Mouse (Mus musculus) forebrain, postnatal 0 days (tissue): ENCODE results near the gene Ppp2r5e. TPM values are rescaled to one million over a fixed set of nuclear protein-coding genes. Genes with fewer than 3 reads are reported as not detected.
A peak's percentile ranks its signal among the peaks of the same experiment; 100 is the strongest.

Source experiments
- ATAC-seq: fragments of 200-750 bp; cut with Nextera tagmentation; 2 replicates; pipeline ENCODE4 v1.8.0; 2017; ENCODE audit warnings: mild to moderate bottlenecking, moderate library complexity
- DNase-seq: peaks from one replicate; pipeline ENCODE4 v3.0.0-alpha.2; 2015
- H3K27ac ChIP-seq: fragments of 300-500 bp; sonication (generic); 2 replicates; pipeline ENCODE4 v1.5.1; 2014; ENCODE audit warnings: low read depth, mild to moderate bottlenecking, antibody characterized with exemption, low read length, moderate library complexity, mixed read lengths
- H3K27me3 ChIP-seq: fragments of 300-500 bp; sonication (generic); 2 replicates; pipeline ENCODE4 v1.6.1; 2014; ENCODE audit warnings: mild to moderate bottlenecking, low read length, mixed read lengths; ENCODE audit not compliant: insufficient read depth
- H3K36me3 ChIP-seq: fragments of 300-500 bp; sonication (generic); 2 replicates; pipeline ENCODE4 v1.6.1; 2014; ENCODE audit warnings: mild to moderate bottlenecking, moderate library complexity; ENCODE audit not compliant: insufficient read depth
- H3K4me1 ChIP-seq: fragments of 300-500 bp; sonication (generic); 2 replicates; pipeline ENCODE4 v1.6.1; 2014; ENCODE audit warnings: antibody characterized with exemption; ENCODE audit not compliant: insufficient read depth
- H3K4me2 ChIP-seq: fragments of 300-500 bp; sonication (generic); 2 replicates; pipeline ENCODE4 v1.6.1; 2014; ENCODE audit warnings: low read depth, mild to moderate bottlenecking, moderate library complexity
- H3K4me3 ChIP-seq: fragments of 300-500 bp; sonication (generic); 2 replicates; pipeline ENCODE4 v1.5.1; 2014; ENCODE audit warnings: low read depth, low read length, mixed read lengths
- H3K9ac ChIP-seq: fragments of 300-500 bp; sonication (generic); 2 replicates; pipeline ENCODE4 v1.6.1; 2014; ENCODE audit warnings: mild to moderate bottlenecking
- H3K9me3 ChIP-seq: fragments of 300-500 bp; sonication (generic); 2 replicates; pipeline ENCODE4 v1.6.1; 2016; ENCODE audit warnings: low read length
- CTCF ChIP-seq: sonication (generic); IDR thresholded peaks from 2 replicates; pipeline ENCODE4 v1.5.1; 2016; ENCODE audit warnings: antibody characterized with exemption, control low read depth, low read depth
- WGBS: fragments of 180-500 bp; shearing (Covaris S2); extraction: QIAGEN DNeasy Blood & Tissue Kit; methylation state at CpG from one replicate; pipeline ENCODE4 v1.1.7; 2014; 5-methylcytosine and 5-hydroxymethylcytosine counted together
- polyA plus RNA-seq: library from polyadenylated mRNA; unstranded; fragments of >200 nt; fragmentation: Nextera tagmentation; extraction: Ambion mirVana; gene quantifications from 2 replicates; pipeline ENCODE4 v1.2.1, GENCODE M21; 2015
- total RNA-seq: library from RNA; depleted of rRNA; stranded (reverse); fragments of >200 nt; gene quantifications from 2 replicates; pipeline ENCODE4 v1.2.3, GENCODE M21; 2014

Ppp2r5e gene
- total and polyA plus RNA-seq, 2 experiments from 2014 or later = 26.7 to 50.8 TPM

GRCm38 (mm10) chr12:75579076-75579475 lies 17.0 kb downstream of the Ppp2r5e start:
- no peak overlapping the region for H3K9ac ChIP-seq
- 0 out of 2 replicates have a peak, but pooled peaks cover under 1% of the 10 kb centered on the region for H3K4me1 ChIP-seq
- no peak for TF ChIP-seq CTCF
- H3K36me3 ChIP-seq = peaks cover 12% of the 10 kb centered on the region; the same call in 1 of the 2 replicates
- WGBS = 91% methylated on average over 2 of the region's 2 CpGs
- H3K27me3 ChIP-seq = no peaks in the 10 kb centered on the region
- no peak overlapping the region for H3K4me2 ChIP-seq
- ATAC-seq = no peak
- no peaks in the 10 kb centered on the region for H3K9me3 ChIP-seq
- no peak overlapping the region for H3K27ac ChIP-seq
- no peak for DNase-seq
- H3K4me3 ChIP-seq = no peak overlapping the region

- 0 out of 2 replicates have a peak, but pooled peaks cover 2% of the 10 kb centered on the region for H3K4me1 ChIP-seq
- no peak overlapping the region for H3K27ac ChIP-seq
- no peak overlapping the region for H3K4me3 ChIP-seq
- ATAC-seq = no peak
- WGBS = 92% methylated on average over 5 of the region's 5 CpGs
- peaks cover 11% of the 10 kb centered on the region; the same call in 1 of the 2 replicates for H3K36me3 ChIP-seq
- H3K4me2 ChIP-seq = no peak overlapping the region
- DNase-seq = no peak
- TF ChIP-seq CTCF = no peak
- H3K9ac ChIP-seq = no peak overlapping the region
- H3K9me3 ChIP-seq = no peaks in the 10 kb centered on the region
- no peaks in the 10 kb centered on the region for H3K27me3 ChIP-seq
These were observed 18.8 kb downstream of the Ppp2r5e start for GRCm38 (mm10) chr12:75577255-75577654.

DNA sequence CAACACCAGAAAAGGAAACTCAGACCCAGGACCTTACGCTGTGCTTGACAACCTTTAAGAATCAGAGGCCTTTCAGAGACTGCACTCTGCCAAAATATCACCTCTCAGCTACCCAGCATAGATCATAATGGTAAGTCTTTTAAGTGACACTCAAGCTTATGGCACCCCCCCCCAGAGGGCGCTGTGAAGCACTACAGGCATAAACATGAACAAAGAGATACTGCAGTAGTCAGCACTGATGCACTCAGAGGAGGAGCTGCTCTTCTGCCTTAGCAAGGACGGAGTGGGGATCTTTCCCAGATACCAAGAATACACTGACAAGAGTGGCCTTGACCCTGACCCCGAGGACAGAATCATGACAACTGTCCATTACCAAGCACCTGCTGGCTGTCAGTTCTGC lies 23.8 kb downstream of the Ppp2r5e start:
- DNase-seq (no peak), ATAC-seq (no peak)
- WGBS = 72% methylated on average over 4 of the region's 4 CpGs
- no peak overlapping the region for H3K9ac ChIP-seq
- no peak overlapping the region for H3K27ac ChIP-seq
- H3K4me3 ChIP-seq = no peak overlapping the region
- no peaks in the 10 kb centered on the region for H3K27me3 ChIP-seq
- no peaks in the 10 kb centered on the region for H3K36me3 ChIP-seq
- peak; percentile 33; the same call in 1 of the 2 replicates for TF ChIP-seq CTCF
- no peaks in the 10 kb centered on the region for H3K9me3 ChIP-seq
- no peak overlapping the region for H3K4me2 ChIP-seq
- H3K4me1 ChIP-seq = 0 out of 2 replicates have a peak, but pooled peaks cover 2% of the 10 kb centered on the region

DNA sequence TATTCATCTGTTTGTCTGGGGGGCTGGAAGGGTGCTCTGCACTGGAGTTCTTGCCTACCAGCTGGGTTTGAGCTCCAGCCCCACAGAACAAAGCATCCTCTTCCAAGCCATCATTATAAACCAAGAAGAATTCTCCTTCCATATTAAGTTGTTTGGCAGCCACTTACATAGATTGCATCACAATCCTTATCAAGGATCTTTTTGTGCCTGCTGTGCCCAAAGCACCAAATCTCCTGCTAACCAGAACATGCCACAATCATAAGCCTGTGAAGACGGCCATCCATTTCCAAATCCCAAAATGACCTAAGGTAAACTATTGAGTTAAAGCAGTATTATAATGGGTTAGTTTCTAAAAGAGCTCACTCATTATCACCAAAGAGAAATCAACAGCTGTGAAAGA lies 25.9 kb downstream of the Ppp2r5e start:
- no peak for TF ChIP-seq CTCF
- Histone ChIP-seq H3K36me3 (peaks cover 2% of the 10 kb centered on the region; the same call in 1 of the 2 replicates), H3K4me3 (no peak overlapping the region), H3K27ac (no peak overlapping the region), H3K27me3 (no peaks in the 10 kb centered on the region), H3K9me3 (no peaks in the 10 kb centered on the region), H3K4me1 (0 out of 2 replicates have a peak, but pooled peaks cover 2% of the 10 kb centered on the region), H3K4me2 (no peak overlapping the region), H3K9ac (no peak overlapping the region)
- DNase-seq (no peak), ATAC-seq (peak; percentile 20; the same call in 1 of the 2 replicates)
- 16% methylated on average over 1 of the region's 1 CpGs for WGBS

DNA sequence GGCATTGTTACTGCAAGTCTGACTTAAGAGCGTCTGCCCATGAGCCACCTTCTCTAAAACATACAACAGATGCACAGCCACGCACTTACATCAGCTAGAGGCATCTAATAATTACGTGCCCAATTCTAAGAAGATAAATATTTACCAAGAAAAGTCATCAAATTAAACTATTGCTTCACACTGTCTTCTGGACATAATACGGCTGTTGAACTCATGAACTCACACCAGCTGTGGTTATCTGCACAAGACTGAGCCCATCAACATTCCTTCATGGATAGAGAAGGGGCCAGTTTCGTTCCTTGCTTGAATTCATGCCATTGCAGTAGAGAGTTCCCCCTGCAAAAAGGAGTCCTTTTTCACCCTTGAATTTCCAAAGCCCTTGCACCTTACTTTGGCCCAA lies 28.3 kb downstream of the Ppp2r5e start:
- H3K4me2 ChIP-seq = no peak overlapping the region
- WGBS = 81% methylated on average over 5 of the region's 5 CpGs
- no peaks in the 10 kb centered on the region for H3K9me3 ChIP-seq

GRCm38 (mm10) chr12:75565756-75566155 lies 30.3 kb downstream of the Ppp2r5e start:
- peaks cover 3% of the 10 kb centered on the region; the same call in 1 of the 2 replicates for H3K36me3 ChIP-seq
- 79% methylated on average over 5 of the region's 5 CpGs for WGBS
- no peaks in the 10 kb centered on the region for H3K27me3 ChIP-seq
- DNase-seq (no peak), ATAC-seq (no peak)
- TF ChIP-seq CTCF = no peak
- H3K4me1 ChIP-seq = no peaks in the 10 kb centered on the region
- no peak overlapping the region for H3K4me2 ChIP-seq
- no peak overlapping the region for H3K9ac ChIP-seq
- no peak overlapping the region for H3K27ac ChIP-seq
- H3K9me3 ChIP-seq = no peaks in the 10 kb centered on the region
- H3K4me3 ChIP-seq = no peak overlapping the region

More for the DNA sequence above, 28.3 kb downstream of the Ppp2r5e start:
- DNase-seq (no peak), ATAC-seq (no peak)
- Histone ChIP-seq H3K27me3 (no peaks in the 10 kb centered on the region), H3K4me3 (no peak overlapping the region), H3K4me1 (no peaks in the 10 kb centered on the region), H3K27ac (no peak overlapping the region), H3K9ac (no peak overlapping the region), H3K36me3 (peaks cover 3% of the 10 kb centered on the region; the same call in 1 of the 2 replicates)
- TF ChIP-seq CTCF = no peak

GRCm38 (mm10) chr12:75564498-75564897 lies 31.5 kb downstream of the Ppp2r5e start:
- TF ChIP-seq CTCF = no peak
- Histone ChIP-seq H3K9me3 (no peaks in the 10 kb centered on the region), H3K9ac (no peak overlapping the region), H3K4me3 (no peak overlapping the region), H3K27ac (no peak overlapping the region), H3K27me3 (no peaks in the 10 kb centered on the region), H3K36me3 (peaks cover 3% of the 10 kb centered on the region; the same call in 1 of the 2 replicates), H3K4me1 (no peaks in the 10 kb centered on the region), H3K4me2 (no peak overlapping the region)
- DNase-seq = no peak
- ATAC-seq = no peak
- 94% methylated on average over 1 of the region's 1 CpGs for WGBS
